Mouse (Mus musculus) ovary, postnatal 14 days (tissue): ENCODE data around the gene Irf3.

ENCODE experiments used
- DNase-seq: peaks from one replicate; pipeline ENCODE4 v3.0.0; 2022; ENCODE audit warnings: low spot score

Irf3 gene

DNA sequence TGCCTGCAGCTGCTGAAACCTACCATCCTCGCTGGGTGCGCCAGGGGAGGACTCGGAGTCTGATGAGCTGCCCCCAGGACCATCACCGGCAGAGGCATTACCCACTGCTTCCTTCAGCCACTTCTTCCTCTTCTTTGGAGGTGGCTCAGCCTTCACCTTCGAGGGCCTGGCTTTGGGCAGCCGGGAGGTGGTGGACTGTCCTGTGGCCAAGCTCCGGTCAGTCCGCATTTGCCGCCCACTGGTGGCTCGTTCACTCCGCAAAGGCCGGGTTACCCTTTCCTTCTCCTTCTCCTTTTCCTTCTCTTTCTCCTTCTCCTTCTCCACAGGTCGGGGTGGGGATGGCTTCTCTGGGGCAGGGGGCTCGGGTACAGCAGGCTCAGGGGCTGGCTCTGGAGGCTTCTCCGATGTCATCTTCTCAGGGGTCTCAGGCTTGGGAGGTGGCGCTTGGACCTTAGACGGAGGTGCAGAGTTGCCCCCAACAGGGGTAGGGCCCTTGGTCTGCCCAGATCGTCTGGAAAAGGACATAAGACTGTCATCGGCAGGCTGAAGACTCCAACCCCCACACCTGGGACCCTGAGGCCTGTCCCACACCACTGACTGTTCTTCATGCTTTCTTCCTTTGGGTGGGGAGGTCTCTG is 36.4 kb downstream of the Irf3 start:
- no peak for DNase-seq

DNA sequence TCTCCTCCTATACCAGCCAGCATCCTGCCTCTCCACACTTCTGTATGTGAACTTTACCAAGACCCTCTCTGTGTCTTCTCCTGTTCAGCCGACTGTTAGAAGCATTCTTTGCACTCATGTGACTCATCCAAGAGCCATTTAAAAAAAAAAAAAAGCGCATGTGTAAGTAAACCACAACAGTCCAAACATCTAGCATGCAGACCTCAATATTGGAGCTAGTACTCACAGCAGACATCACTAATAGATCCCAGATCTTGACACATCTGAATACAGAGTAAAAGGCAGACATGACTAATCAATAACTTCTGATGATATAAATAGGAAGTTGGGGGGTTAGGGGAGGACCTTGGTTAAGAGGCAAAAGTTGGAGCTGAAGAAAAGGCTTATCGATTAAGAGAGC is 38.2 kb downstream of the Irf3 start:
- no peak for DNase-seq

DNA sequence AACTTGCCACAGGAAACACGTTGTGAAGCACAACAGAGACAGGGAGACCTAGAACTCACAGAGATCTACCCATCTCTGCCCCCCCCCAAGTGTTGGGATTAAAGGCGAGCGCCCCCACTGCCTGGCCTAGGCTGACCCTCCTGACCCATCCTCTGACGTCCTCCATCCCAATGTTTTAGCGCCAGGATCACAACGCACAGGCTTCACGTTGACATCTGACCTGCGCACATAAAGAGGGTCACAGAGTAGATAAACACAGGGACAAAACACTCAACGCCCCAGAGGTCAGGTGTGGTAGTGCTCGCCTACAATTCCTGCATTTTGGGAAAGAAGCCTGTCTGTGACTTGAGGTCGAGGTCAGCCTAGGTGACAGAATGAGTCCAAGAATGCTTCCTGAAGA is 39.3 kb downstream of the Irf3 start:
- no peak for DNase-seq

DNA sequence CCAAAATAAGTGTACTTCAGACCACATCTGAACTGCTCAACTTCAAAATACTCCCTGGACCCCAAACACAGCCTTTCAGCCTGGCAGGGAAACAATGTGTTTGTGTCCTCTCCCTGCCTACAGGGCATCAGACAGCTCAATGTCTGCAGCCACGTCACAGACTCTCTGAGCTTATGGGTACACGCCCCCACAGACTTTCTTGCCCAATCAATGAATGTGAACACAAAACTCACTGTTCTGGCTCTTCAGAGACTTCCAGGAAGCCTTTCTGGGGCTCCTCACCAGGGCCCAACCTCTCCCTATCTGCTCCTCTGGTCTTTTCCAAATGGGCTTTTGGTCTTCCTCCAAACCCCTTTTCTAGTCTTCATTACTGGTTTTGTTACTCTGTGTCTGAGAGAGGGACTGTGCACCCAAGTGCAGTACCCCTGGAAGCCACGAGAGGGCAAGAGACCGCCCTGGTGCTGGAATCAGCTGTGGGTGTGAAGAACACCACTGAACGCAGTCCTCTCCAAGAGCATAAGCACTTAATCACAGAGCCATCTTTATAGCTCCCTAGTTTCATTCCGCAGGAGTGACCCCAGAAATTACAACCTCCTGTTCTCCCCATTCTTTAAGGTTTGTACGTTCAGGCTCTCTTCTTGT is 40.4 kb downstream of the Irf3 start:
- no peak for DNase-seq

DNA sequence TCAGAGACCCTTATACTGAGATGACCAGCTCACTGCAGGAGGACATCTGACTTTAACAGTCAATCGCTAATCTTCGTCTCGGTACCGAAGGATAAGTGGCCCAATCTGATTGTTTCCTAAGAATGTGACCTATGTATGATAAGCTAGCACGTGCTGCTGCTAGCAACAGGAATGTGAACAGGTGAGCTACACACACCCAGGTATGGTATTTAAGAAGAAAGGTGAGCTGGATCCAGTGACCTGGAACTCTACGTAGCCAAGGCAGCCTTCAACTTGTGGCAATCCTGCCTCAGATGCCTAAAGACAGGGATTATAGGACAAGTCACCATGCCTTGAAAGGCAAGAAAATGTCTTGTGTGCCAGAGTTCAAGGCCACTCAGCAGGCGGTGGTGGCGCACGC is 41.0 kb downstream of the Irf3 start:
- DNase-seq = no peak

DNA sequence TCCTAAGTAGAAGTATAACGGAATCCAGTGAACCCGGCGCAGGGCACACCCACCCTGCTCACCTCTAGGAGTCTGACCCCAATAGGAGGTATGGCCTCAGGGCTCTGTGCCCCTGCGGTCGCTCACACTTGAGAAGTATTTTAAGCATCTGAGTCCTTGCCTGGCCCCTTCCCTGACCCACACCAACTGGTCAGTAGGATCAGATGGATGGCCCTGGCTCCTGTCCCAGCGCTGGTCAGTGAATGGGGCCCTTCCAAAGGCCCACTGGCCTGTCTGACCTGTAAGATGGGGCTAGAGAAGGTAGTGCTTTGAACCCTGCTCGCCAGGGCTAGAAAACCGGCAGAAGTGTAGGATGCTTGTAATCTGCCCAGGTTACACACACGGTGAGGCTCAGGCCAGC is 43.4 kb downstream of the Irf3 start:
- DNase-seq = no peak

DNA sequence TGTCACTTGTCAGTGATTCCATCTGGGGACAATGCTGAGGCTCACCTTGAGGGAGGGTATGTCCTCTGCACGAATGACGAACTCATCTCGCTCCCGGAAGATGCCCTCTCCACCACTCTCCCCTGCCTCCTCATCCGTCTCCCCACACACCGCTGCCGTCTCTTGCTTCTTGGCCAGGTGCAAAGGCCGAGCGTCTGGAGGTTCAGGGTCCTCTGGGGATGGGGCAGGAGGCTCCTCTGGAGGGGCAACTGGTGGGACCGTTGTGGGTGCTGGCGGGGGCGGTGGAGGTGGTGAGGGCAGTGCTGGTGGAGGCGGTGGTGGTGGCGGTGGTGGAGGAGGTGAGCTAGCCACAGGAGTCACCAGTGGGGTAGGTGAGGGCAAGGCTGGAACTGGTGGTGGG is 45.9 kb downstream of the Irf3 start:
- no peak for DNase-seq

DNA sequence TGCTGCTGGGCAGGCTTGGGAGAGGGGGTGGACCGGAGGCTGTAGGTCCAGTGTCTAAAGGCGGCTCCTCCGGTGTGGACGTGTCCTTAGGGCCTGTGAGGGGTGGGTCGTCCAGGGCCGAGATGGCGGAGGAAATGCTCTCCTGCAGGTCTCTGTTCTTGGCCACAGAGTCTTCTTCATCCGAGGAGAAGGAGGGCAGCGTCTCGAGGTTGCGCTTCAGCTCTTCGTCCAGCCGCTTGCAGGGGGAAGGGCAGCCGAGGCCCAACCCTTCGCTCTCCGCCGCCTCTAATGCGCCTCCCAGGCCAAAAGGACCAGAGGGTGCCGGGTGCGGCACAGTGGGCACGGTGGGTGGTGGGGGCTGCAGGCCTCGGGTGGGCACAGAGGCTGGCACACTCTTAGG is 48.3 kb downstream of the Irf3 start:
- no peak for DNase-seq

DNA sequence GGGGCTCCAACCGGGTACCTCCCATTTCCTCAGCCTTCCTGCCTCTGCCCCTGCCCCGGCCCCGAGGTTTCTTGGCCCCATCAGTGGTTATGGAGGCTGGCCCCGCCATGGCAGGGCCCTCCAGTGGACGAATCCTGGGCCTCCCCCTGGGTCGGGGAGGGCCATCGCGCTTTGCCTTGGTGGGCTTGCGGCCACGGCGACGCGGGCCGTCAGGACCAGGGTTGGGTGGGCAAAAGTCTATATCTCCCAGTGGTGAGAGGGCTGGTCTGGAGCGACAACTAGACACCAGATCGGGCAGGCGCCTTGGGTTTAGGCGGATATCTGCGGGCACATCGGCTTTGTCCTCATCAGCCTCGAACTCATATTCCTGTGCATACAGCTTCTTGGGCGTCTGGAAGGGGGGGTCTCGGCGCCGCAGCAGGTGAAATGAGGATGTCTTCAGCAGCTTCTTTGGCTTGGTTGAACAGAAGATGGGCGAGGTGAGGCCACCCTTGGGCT is 49.5 kb downstream of the Irf3 start:
- no peak for DNase-seq

DNA sequence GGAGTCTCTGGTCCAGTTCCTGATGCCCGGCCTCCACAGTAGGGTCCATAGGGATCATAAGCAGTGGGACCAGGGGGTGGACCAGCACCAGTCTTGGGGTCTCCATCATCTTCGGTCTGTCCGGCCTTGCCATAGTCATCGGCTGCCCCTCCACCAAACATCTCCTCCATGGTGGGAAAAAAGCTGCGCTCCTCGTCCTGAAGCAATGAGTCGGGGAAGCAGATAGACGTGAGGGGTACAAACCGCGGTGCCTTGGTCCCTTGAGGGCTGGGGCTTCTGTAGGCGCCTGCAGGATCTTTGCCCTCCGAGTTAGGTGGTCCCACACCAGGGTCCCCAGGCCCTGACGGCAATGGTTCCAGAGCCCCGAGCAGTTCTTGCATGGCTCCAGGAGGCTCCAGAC is 50.0 kb downstream of the Irf3 start:
- DNase-seq = no peak

DNA sequence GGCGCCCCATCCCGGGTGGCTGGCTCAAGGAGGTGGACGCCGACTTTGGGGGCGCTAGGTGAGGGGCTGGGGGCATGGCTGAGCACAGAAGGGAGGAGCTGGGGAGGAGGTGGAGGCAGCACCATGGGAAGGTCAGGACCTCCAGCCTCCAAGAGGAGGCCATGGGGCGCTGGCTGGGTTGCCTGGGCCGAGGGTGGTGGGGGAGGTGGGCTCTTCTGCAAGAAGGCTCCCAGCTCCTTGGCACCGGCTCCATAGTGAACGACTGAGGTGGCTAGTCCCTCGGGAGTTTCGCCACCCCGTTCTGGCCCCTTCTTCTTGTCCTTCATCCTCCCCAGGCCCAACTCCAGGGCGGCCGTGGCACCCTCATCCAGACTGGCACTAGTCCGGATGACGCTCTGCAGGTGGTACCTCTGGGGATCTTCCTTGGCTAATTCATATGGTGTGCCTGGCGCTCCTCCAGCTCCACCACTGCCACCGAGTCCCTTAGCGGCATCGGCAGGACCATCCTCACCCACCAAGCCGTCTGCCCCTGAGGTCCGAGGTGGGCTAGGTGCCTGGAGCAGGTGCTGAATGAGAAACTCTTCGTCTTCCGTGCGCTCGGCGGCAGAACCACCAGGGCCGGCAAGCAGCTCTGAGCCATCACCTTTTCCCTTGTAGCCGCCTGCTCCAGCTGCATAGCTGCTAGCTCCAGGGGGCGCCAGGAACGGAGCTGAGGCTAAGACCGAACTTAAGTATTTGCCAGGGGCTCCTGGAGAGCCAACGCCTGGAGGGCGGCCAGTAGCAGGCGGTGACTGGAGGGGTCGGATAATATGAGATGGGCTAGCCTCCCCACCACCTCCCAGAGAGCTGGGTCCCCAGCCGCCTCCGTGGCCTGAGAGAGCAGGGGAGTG is 50.8 kb downstream of the Irf3 start:
- DNase-seq = no peak

DNA sequence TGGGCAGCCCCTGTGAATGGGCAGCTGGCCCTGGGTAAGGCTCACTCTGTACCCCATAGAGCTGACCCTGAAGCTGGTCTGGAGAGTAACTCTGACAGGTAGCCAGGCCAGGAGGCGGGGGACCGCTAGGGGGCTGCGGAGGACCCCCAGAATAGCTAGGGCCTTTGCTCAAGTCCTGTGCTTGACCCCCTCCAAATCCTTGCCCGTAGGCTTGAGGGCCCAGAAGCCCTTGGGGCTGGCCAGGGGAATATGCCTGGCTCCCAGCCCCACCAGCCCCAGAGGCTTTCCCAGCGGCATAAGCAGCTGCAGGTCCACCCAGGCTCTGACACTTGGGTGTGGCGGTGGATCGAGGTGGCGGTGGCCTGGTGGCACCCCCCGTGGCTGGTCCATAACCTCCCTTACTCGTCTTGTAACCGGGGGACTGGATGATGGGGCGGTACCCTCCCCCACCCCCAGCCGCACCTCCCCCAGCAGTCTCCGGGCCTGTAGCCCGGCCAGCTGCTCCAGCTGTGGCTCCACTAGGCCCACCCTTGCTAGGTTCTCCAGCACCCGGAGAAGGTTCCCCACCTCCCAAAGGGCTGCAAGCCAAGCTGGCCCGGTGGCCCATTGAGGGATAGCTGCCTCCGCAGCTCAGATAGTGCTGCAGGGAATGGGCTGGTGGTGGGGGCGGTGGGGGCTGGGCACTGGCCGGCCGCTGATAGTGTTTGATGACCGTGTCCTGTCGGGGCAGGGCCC is 51.6 kb downstream of the Irf3 start:
- no peak for DNase-seq

DNA sequence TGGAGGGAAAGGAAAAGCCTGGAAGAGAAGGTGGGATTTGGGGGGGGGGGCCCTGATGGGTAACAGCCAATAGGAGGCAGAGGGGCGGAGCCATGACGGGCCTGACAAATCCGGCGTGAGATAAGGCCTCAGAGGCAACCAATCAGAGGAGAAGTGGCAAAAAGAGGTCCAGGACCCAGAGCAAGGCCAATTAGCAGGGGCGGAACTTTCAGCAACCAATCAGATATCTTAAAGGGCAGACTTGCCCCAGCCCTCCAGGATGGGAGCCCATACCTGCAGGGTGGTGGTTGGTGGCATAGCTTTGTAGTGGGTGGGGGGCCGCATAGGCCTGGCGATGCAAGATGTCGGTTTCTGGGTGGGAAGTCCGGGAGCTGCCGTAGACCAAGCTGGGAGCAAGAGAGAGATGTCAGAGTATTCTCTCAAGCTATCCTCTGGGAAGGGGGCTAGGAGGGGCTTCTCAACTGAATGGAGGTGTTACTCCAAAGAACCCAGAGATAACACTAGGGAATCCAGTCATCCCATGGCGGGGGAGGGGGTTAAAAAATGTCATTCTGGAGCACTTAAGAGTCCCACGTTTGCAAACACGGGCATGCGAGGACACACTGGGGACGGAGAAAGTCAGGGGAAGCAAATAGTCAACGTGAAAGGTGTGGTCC is 53.6 kb downstream of the Irf3 start:
- DNase-seq = peak; percentile 43

DNA sequence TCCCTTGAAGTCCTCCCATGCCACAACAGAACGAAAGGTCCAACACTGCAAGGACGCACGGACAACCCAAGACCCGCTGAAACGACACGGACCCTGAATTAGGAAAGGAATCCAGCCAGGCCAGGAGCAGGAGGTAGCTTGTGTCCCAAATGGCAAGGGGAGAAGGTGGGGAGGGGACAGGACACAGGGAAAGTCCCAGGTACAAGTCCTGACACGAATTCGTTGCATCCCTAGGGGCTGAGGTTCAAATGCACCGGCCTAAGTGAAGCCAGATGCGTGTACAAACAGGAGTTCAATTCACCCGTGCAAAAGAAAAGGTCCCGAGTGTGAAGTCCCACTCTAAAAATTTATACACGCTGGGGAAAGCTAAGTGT is 54.1 kb downstream of the Irf3 start:
- DNase-seq = no peak
